Mouse (Mus musculus) liver, postnatal 0 days (tissue): Measurements from ENCODE around the gene Cc2d2b. TPM values are rescaled to one million over a fixed set of nuclear protein-coding genes. Genes with fewer than 3 reads are reported as not detected.

ENCODE experiments used
- ATAC-seq: fragments of 200-750 bp; cut with Nextera tagmentation; 2 replicates; pipeline ENCODE4 v1.8.0; 2017; ENCODE audit warnings: mild to moderate bottlenecking, moderate library complexity
- DNase-seq: peaks from one replicate; pipeline ENCODE4 v3.0.0-alpha.2; 2016
- H3K27ac ChIP-seq: fragments of 300-500 bp; sonication (generic); 2 replicates; pipeline ENCODE4 v1.5.1; 2014; ENCODE audit warnings: antibody characterized with exemption, moderate library complexity, mild to moderate bottlenecking, low read depth
- H3K27me3 ChIP-seq: fragments of 300-500 bp; sonication (generic); 2 replicates; pipeline ENCODE4 v1.6.1; 2014; ENCODE audit warnings: low read length, control low read depth, mixed read lengths; ENCODE audit not compliant: insufficient read depth
- H3K36me3 ChIP-seq: fragments of 300-500 bp; sonication (generic); replicated peaks from 2 replicates; pipeline ENCODE4 v1.6.1; 2014; ENCODE audit warnings: mild to moderate bottlenecking, control low read depth, low read length, moderate library complexity, mixed read lengths; ENCODE audit not compliant: insufficient read depth
- H3K4me1 ChIP-seq: fragments of 300-500 bp; sonication (generic); 2 replicates; pipeline ENCODE4 v1.6.1; 2014; ENCODE audit warnings: antibody characterized with exemption, mild to moderate bottlenecking, control low read depth; ENCODE audit not compliant: insufficient read depth
- H3K4me2 ChIP-seq: fragments of 300-500 bp; sonication (generic); 2 replicates; pipeline ENCODE4 v1.6.1; 2014; ENCODE audit warnings: low read depth, mild to moderate bottlenecking, low read length, moderate library complexity, mixed read lengths
- H3K4me3 ChIP-seq: fragments of 300-500 bp; sonication (generic); 2 replicates; pipeline ENCODE4 v1.5.1; 2014; ENCODE audit warnings: low read depth, low read length
- H3K9ac ChIP-seq: fragments of 300-500 bp; sonication (generic); replicated peaks from 2 replicates; pipeline ENCODE4 v1.6.1; 2014; ENCODE audit warnings: mild to moderate bottlenecking, moderate library complexity
- H3K9me3 ChIP-seq: fragments of 300-500 bp; sonication (generic); 2 replicates; pipeline ENCODE4 v1.6.1; 2016; ENCODE audit warnings: mild to moderate bottlenecking, control low read depth, low read length, mixed read lengths
- CTCF ChIP-seq: sonication (generic); IDR thresholded peaks from 2 replicates; pipeline ENCODE4 v1.5.1; 2016; ENCODE audit warnings: antibody characterized with exemption, low read depth
- EP300 ChIP-seq: IDR thresholded peaks from 2 replicates; pipeline ENCODE4 v1.6.1; 2016; ENCODE audit warnings: antibody characterized with exemption, low read depth, mild to moderate bottlenecking
- WGBS: fragments of 180-500 bp; shearing (Covaris S2); extraction: QIAGEN DNeasy Blood & Tissue Kit; methylation state at CpG from one replicate; pipeline ENCODE4 v1.1.7; 2014; ENCODE audit not compliant: insufficient replicate concordance; 5-methylcytosine and 5-hydroxymethylcytosine counted together
- polyA plus RNA-seq: library from polyadenylated mRNA; unstranded; fragments of >200 nt; fragmentation: Nextera tagmentation; extraction: Ambion mirVana; gene quantifications from 2 replicates; pipeline ENCODE4 v1.2.1, GENCODE M21; 2015

Cc2d2b gene
- polyA plus RNA-seq, 1 experiment from 2014 or later = 1.3 TPM

- WGBS = 64% methylated on average over 13 of the region's 13 CpGs
- no peak overlapping the region for H3K4me3 ChIP-seq
- H3K27ac ChIP-seq = no peak overlapping the region; the same call in 1 of the 2 replicates
- H3K4me1 ChIP-seq = peaks cover 4% of the 10 kb centered on the region
- no peak overlapping the region for H3K9ac ChIP-seq
- no peaks in the 10 kb centered on the region for H3K9me3 ChIP-seq
- H3K4me2 ChIP-seq = no peak overlapping the region
- DNase-seq (peak; percentile 33), ATAC-seq (peak; percentile 88)
- no peaks in the 10 kb centered on the region for H3K27me3 ChIP-seq
- no peaks in the 10 kb centered on the region for H3K36me3 ChIP-seq
- TF ChIP-seq CTCF = no peak
- TF ChIP-seq EP300 = no peak
These were observed 9.7 kb upstream of the Cc2d2b start for GRCm38 (mm10) chr19:40738683-40739324.

- Histone ChIP-seq H3K4me3 (no peak overlapping the region), H3K27me3 (no peaks in the 10 kb centered on the region), H3K9ac (no peak overlapping the region), H3K27ac (no peak overlapping the region), H3K36me3 (no peaks in the 10 kb centered on the region), H3K4me2 (no peak overlapping the region), H3K4me1 (no peaks in the 10 kb centered on the region), H3K9me3 (no peaks in the 10 kb centered on the region)
- ATAC-seq (no peak), DNase-seq (no peak)
- TF ChIP-seq CTCF (peak; percentile 51), EP300 (no peak)
- whole genome bisulfite sequencing = 48% methylated on average over 4 of the region's 4 CpGs
These were observed 1.9 kb upstream of the Cc2d2b start for GRCm38 (mm10) chr19:40746603-40747002.

- 70% methylated on average over 2 of the region's 2 CpGs for WGBS
- no peak for ATAC-seq
- H3K4me2 ChIP-seq = no peak overlapping the region
- no peaks in the 10 kb centered on the region for H3K9me3 ChIP-seq
- no peaks in the 10 kb centered on the region for H3K36me3 ChIP-seq
- no peak for TF ChIP-seq EP300
- TF ChIP-seq CTCF = peak; percentile 84
- H3K27me3 ChIP-seq = no peaks in the 10 kb centered on the region
- H3K9ac ChIP-seq = no peak overlapping the region
- no peaks in the 10 kb centered on the region for H3K4me1 ChIP-seq
- H3K4me3 ChIP-seq = no peak overlapping the region
- no peak overlapping the region for H3K27ac ChIP-seq
- DNase-seq = peak; percentile 79
These were observed 5.8 kb downstream of the Cc2d2b start for GRCm38 (mm10) chr19:40754311-40754710.

GRCm38 (mm10) chr19:40760071-40760470, 11.5 kb downstream of the Cc2d2b start:
- H3K27me3 ChIP-seq = no peaks in the 10 kb centered on the region
- H3K4me3 ChIP-seq = no peak overlapping the region
- no peak for ATAC-seq
- H3K27ac ChIP-seq = no peak overlapping the region
- no peak overlapping the region for H3K9ac ChIP-seq
- DNase-seq = no peak
- no peaks in the 10 kb centered on the region for H3K36me3 ChIP-seq
- WGBS = 85% methylated on average over 2 of the region's 2 CpGs
- no peak overlapping the region for H3K4me2 ChIP-seq
- H3K9me3 ChIP-seq = no peaks in the 10 kb centered on the region
- TF ChIP-seq EP300 (no peak), CTCF (no peak)
- H3K4me1 ChIP-seq = peaks cover 4% of the 10 kb centered on the region; the same call in 1 of the 2 replicates

GRCm38 (mm10) chr19:40762023-40762759, 13.6 kb downstream of the Cc2d2b start:
- peak overlapping the region; percentile 71 for H3K4me2 ChIP-seq
- H3K27me3 ChIP-seq = no peaks in the 10 kb centered on the region
- 40% methylated on average over 22 of the region's 22 CpGs for WGBS
- H3K4me1 ChIP-seq = peaks cover 4% of the 10 kb centered on the region; the same call in 1 of the 2 replicates
- no peak overlapping the region for H3K27ac ChIP-seq
- no peaks in the 10 kb centered on the region for H3K9me3 ChIP-seq
- TF ChIP-seq CTCF (no peak), EP300 (no peak)
- peak overlapping the region; percentile 39 for H3K4me3 ChIP-seq
- ATAC-seq = 0 out of 2 replicates have a peak, but pooled peaks have one; percentile 25
- H3K9ac ChIP-seq = peak overlapping the region; percentile 41; the same call in 1 of the 2 replicates
- peak; percentile 26 for DNase-seq
- H3K36me3 ChIP-seq = no peaks in the 10 kb centered on the region

- H3K4me1 ChIP-seq = peaks cover 10% of the 10 kb centered on the region
- DNase-seq = no peak
- no peaks in the 10 kb centered on the region for H3K27me3 ChIP-seq
- H3K4me3 ChIP-seq = no peak overlapping the region
- H3K9me3 ChIP-seq = no peaks in the 10 kb centered on the region
- TF ChIP-seq EP300 (no peak), CTCF (no peak)
- no peak overlapping the region for H3K27ac ChIP-seq
- no peak for ATAC-seq
- no peaks in the 10 kb centered on the region for H3K36me3 ChIP-seq
- H3K9ac ChIP-seq = no peak overlapping the region
- 76% methylated on average over 2 of the region's 2 CpGs for WGBS
- no peak overlapping the region for H3K4me2 ChIP-seq
These were observed 18.6 kb downstream of the Cc2d2b start for GRCm38 (mm10) chr19:40767189-40767588.
